Mouse (Mus musculus) cerebellum, adult 9-10 months (tissue): ENCODE measurements around the gene Fam168b.

ENCODE experiments used
- DNase-seq: peaks from one replicate; pipeline ENCODE4 v3.0.0; 2022

The Fam168b gene

GRCm38 (mm10) chr1:34850343-34851136, 7.7 kb upstream of the Fam168b start:
- peak; percentile 59 for DNase-seq

DNA sequence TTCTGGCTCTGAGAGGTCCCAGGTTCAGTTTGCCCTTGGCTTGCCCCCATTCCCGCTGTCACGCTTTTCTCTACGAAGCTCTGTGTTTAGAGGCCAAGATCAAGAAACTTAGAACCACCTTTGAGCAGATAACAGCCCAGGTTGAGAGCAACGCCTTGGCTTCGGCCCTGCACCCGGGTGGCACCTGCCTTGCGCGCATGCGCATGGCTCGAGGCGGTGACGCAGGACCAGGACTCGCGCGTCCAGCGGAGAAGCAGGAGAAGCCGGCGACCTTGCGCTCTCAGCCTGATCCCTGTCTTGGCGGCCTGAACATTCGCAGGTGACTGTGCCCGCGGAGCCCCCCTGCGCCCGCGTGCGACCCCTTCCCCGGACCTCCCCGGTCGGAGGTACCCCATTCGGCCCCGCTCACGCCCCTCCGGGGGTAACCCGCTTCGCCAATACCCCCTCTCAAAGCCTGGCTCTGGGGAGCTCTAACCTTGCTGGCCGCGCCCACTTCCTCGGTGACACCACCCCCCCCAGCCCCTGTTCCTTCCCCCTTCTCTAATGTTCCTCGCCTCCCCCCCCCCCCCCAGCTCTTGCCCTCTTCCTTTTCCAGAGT, 7.0 kb upstream of the Fam168b start, which contains the start of gene Plekhb2:
Gene Plekhb2 (plus strand): TSS at position 232 of the 598 bp plus-strand sequence.
- peak; percentile 94 for DNase-seq

GRCm38 (mm10) chr1:34847070-34847469, 4.2 kb upstream of the Fam168b start:
- DNase-seq, result no peak

DNA sequence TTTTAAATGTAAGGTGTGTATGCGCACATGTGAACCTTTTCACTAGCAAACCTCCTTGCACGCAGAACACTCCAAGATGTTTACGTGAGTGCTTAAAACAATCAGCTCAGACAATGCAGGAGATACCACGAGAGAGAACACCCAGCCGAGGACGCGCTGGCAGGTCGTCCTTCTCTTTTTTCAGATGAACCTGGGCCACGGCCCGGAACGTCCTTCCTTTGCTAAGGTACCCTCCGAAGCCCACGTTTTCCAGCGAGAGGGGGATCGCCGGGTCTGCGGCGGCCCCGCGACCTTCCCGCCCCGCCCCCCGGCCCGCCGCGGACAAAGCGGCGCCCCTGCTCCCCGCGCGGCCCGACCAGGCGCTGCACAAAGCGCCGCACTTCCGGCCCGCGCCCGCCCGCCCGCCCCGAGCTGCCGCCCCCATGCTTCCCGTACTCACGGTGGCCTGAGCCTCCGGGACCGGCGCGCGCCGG, 440 bp downstream of the Fam168b start:
- DNase-seq, result peak; percentile 62

DNA sequence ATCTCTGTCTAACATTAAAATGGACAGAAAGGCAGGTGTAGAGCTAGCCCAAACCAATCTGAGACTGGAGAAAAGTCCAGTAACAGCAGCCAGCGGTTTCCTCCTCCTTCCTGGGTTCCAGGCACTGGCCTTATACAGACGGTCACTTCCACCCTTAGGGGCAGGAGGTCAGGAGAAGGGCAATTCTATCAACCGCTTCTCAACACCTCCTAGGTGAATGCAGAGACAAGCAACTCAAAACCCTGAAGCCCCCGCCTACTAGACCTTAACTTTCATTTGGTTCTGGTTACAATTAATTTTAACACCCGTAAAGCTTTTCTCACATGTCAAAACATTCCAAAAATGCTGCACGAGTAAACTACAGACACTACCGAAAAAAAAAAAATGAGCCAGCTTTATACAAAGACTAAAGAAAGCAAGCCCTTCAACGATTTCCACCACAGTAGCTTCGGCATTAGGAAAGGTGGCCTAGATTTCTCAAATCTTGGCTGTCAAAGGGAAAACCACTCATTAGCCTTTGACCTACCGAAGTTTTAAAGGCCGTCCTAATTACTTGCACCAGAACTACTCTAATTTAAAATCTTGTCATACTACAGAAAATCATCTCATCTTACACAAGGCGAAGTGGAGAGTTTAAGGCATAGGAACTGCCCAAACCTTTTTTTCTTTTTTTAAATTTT, 1.0 kb downstream of the Fam168b start:
- no peak for DNase-seq

DNA sequence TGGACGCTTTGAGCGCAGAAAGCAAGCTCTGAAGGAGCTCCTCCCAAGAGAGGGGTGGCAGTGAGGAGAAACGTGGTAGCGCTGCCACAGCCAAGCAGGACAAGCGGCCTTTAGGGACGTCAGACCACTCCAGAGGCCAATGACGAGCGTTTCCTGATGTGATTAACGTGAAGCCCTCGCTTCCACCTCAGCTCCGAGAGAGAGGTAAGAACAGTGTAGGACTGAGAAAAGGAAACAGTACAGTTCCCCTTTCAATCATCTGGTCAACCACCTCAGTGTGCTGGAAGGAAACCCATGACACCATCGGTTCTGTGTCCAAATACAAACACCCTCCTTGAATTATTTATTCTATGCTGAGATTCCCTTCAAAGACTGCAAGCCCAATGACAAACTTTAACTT, 3.6 kb downstream of the Fam168b start:
- DNase-seq, result no peak

DNA sequence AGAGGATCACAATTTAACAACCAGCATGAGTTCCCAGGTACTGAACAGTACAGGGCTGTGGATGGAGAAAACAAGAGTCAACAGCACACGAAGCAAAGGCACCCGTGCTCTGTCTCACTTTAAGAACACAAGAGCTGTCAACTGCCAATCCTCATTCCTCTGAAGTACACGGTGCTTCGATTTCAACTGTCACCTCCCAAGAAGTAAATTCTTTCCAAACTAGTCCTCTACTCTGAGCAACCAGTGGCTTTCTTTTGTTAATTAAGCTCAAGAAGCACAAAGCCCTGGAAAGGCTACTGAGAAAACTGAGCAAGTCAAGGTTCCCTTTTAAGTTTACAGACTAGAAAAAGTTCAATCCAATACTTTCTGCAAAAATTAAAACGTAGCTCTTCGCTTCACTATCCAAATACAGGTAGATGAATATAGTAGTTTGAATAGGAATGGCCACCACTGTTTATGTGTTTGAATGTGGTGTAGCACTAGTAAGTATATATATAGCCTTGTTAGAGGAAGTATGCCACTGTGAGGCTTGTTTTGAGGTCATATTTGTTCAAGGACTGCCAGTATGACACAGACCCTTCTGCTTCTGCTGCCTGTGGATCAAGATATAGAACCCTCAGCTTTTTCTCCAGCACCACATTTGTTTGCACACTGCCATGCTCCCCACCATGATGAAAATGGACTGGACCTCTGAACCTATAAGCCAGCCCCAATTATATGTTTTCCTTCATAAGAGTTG, 4.7 kb downstream of the Fam168b start:
- no peak for DNase-seq

GRCm38 (mm10) chr1:34834904-34835303, 8.0 kb downstream of the Fam168b start:
- no peak for DNase-seq

DNA sequence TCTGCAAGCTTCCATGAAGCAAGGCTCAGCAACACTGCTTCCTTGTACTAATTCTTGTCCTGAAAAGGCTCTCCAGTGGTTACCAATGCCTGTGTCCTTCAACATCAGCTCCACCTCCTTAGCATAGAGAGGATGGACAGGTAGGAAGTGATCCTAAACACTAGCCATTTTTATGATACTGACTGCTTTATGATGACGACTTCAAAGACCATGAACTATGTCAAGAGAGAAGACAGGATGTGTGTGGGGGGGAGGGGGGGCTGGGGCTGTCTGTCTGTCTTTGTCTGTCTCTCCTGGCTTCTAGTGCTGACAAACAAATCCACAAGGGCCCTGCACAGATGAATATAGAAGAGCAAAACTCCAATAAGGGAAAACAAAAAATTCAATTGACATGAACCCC, 11.5 kb downstream of the Fam168b start:
- DNase-seq, result no peak

- DNase-seq, result no peak
Observed at GRCm38 (mm10) chr1:34830934-34831333, 11.9 kb downstream of the Fam168b start.

- no peak for DNase-seq
Observed at GRCm38 (mm10) chr1:34828528-34829294, 14.2 kb downstream of the Fam168b start.

DNA sequence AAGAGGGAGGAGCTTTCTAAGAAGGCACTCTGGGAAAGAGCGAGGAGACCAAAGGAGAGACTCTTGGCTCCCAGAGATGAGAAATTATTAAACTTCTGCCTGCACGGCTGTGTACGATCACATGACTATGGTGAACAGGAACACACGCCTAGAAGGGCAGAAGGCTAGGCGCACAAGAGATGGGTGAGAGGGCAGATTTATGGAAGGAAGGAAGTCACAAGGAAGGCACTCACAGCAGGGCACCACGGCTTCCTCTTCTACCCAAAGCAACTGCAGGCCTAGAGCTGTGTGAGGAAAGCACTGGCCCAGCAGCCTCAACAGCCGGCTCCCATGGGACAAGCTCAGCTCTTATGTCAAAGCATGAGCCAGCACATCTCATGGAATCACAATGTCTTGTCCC, 15.0 kb downstream of the Fam168b start:
- DNase-seq, result no peak

- DNase-seq, result no peak
Observed at GRCm38 (mm10) chr1:34825909-34826308, 17.0 kb downstream of the Fam168b start.

DNA sequence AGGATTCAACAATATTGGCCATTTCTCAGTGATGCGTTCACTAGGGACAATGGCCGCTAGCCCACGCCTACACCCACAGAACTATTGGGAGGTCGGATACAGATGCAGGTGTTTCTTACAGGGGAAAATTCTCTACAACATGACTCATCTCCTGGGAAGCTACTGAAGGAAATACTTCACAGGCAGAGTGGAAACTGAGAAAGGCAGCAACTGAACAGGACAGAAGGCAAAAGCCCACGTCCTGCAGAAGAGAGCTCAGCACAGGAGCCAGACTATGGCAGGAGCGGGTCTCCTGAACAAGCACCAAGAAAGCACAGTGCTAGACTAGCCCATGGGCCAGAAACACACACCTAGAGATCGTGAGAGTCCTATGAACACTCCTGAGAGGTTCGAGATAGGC, 18.7 kb downstream of the Fam168b start:
- no peak for DNase-seq

DNA sequence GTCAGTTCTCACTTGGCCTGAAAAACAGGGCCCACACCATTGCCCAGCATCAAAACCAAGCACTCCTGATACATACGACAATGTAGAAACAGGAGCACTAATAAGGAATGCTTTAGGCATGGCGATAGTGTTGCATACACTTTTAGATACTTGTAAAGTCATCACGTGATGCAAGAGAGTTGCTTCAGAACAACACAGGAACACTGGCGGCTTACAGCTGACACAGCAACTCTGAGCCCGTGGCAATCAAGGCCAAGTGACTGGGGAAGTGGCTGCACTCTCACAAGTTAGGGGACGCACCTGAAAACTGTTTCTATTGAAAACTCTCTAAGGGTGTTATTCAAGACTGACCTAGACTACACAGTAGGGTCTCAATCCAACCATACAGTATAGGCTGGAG, 19.5 kb downstream of the Fam168b start:
- DNase-seq, result no peak

GRCm38 (mm10) chr1:34822746-34823145, 20.1 kb downstream of the Fam168b start:
- no peak for DNase-seq

- DNase-seq, result no peak
Observed at GRCm38 (mm10) chr1:34822003-34822402, 20.9 kb downstream of the Fam168b start.

- DNase-seq, result no peak
Observed at GRCm38 (mm10) chr1:34821411-34821810, 21.5 kb downstream of the Fam168b start.

DNA sequence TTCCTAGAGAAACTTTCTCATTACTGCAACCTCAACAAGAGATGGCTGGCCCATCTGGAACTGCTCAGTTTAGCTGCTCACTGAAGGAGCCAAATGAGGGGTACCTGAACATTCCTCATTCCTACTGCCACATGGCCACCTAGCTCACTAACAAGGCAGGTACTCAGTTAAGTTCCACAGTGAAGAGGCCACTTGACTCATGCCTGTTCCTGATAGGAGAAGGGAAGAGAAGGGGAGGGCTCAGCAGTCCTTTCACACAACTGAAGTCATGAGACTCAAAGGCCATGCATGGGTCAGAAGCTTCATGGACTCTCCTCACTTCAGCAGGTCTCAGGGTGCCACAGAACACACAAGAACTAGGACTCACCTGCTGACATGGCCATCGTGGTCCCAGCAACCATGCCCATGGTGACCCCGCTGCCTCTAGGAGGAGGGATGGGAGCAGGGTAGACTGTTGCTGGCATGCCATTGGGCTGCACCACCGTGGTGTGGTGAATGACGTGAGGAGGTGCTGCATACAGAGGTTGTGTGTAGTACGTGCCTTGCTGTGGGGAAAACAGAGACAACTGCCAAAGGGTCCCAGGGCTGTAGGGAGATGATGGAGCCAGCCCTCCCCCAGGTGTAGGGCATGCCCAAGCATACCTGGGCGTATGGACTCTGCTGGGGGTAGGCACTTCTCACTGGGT, 23.5 kb downstream of the Fam168b start:
- DNase-seq, result no peak

- no peak for DNase-seq
Observed at GRCm38 (mm10) chr1:34815843-34816242, 27.0 kb downstream of the Fam168b start.

DNA sequence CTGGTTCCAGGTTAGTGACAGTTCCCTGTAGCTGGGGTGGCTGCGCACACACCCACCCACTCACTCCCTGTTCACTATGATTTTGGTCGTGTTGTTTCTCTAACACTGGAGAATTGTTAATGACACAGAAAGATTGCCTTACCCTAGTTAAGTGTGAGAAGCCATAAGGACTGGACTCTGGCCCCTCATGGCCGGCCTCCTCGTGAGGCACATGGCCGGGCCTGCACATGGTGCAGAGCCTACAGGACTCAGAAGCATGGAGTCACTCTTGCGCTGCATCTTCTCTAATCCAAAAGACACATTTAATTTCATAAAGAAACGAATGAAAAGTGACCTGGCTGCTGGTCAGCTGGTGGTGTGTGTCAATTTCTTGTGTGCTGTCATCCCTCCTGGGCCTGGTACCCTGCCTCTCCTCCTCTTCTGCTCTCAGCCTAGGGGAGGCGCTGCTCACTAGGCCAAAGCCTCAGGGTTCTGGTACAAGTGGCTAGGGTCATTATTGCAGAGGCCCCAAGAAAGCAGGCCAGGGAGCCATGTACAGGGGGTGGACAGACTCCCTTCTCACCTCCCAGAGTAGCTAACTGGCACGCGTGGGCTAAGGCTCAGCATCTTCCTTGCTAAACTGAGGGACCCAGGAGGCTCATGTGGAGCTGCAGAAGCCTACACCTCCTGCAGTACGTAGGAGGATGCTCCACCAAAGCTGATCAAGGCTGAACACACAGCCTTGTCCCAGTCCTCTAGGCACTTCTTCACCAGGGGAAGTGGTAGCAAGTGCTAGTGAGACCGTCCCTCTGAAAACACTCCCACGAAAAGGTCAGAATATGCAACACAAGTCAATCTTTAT, 30.2 kb downstream of the Fam168b start:
- peak; percentile 20 for DNase-seq
